Mouse (Mus musculus): Measurements from ENCODE around the gene Arhgap42. TPM values are rescaled to one million over a fixed set of nuclear protein-coding genes. Genes with fewer than 3 reads are reported as not detected.

The Arhgap42 gene
- polyA plus RNA-seq, 1 experiment: 0.01 TPM

DNA sequence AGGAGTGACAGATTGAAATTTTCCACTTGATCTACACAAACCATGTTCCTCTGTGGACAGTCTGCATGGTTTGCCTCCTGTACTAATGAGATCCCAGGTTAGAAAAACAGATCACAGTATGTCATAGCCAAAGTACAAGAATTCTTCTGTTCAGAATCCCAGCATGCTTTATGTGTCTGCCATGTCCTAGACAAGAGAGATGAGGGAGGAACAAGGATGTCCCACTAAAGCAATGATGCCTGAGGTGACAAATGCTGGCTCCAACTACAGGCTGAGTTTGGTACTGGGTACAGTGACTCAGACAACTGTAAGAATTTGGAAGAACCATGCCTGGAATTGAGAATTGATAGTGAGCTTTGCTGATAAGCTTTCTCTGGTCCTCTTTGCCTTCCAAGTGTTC, 24.6 kb downstream of the Arhgap42 start:
- no peaks in the 10 kb centered on the region for H3K4me1 ChIP-seq (ENCODE audit: control insufficient read depth)
- no peak for TF ChIP-seq TAL1 (IDR thresholded peaks at IDR 0.05; ENCODE audit: low read length)
- TF ChIP-seq GATA1 (IDR thresholded peaks at IDR 0.05; ENCODE audit: low read length): no peak
- no peaks in the 10 kb centered on the region for H3K27me3 ChIP-seq (ENCODE audit: control insufficient read depth)
- H3K4me3 ChIP-seq (replicated peaks): no peak overlapping the region
- H3K36me3 ChIP-seq (ENCODE audit: control insufficient read depth): no peaks in the 10 kb centered on the region
- no peaks in the 10 kb centered on the region for H3K9me3 ChIP-seq (ENCODE audit: control insufficient read depth, low read length)

- Histone ChIP-seq H3K36me3 (ENCODE audit: control insufficient read depth) (no peaks in the 10 kb centered on the region), H3K4me1 (ENCODE audit: control insufficient read depth) (no peaks in the 10 kb centered on the region), H3K9me3 (ENCODE audit: control insufficient read depth, low read length) (no peaks in the 10 kb centered on the region), H3K4me3 (replicated peaks) (no peak overlapping the region), H3K27me3 (ENCODE audit: control insufficient read depth) (no peaks in the 10 kb centered on the region)
- TF ChIP-seq GATA1 (IDR thresholded peaks at IDR 0.05; ENCODE audit: low read length) (no peak), TAL1 (IDR thresholded peaks at IDR 0.05; ENCODE audit: low read length) (no peak)
These were observed 27.4 kb downstream of the Arhgap42 start for GRCm38 (mm10) chr9:9211411-9212087.

- TF ChIP-seq GATA1 (IDR thresholded peaks at IDR 0.05; ENCODE audit: low read length) (no peak), TAL1 (IDR thresholded peaks at IDR 0.05; ENCODE audit: low read length) (no peak)
- H3K36me3 ChIP-seq (ENCODE audit: control insufficient read depth): no peaks in the 10 kb centered on the region
- H3K9me3 ChIP-seq (ENCODE audit: control insufficient read depth, low read length): no peaks in the 10 kb centered on the region
- H3K4me3 ChIP-seq (replicated peaks): no peak overlapping the region
- H3K4me1 ChIP-seq (ENCODE audit: control insufficient read depth): no peaks in the 10 kb centered on the region
- no peaks in the 10 kb centered on the region for H3K27me3 ChIP-seq (ENCODE audit: control insufficient read depth)
These were observed 28.4 kb downstream of the Arhgap42 start for GRCm38 (mm10) chr9:9210464-9210863.

- Histone ChIP-seq H3K4me3 (replicated peaks) (no peak overlapping the region), H3K4me1 (ENCODE audit: control insufficient read depth) (no peaks in the 10 kb centered on the region), H3K36me3 (ENCODE audit: control insufficient read depth) (no peaks in the 10 kb centered on the region), H3K9me3 (ENCODE audit: control insufficient read depth, low read length) (no peaks in the 10 kb centered on the region), H3K27me3 (ENCODE audit: control insufficient read depth) (no peaks in the 10 kb centered on the region)
- no peak for TF ChIP-seq GATA1 (IDR thresholded peaks at IDR 0.05; ENCODE audit: low read length)
These were observed 30.7 kb downstream of the Arhgap42 start for GRCm38 (mm10) chr9:9208205-9208604.

- H3K4me1 ChIP-seq (ENCODE audit: control insufficient read depth): no peaks in the 10 kb centered on the region
- no peaks in the 10 kb centered on the region for H3K36me3 ChIP-seq (ENCODE audit: control insufficient read depth)
- H3K4me3 ChIP-seq (replicated peaks): no peak overlapping the region
- H3K27me3 ChIP-seq (ENCODE audit: control insufficient read depth): no peaks in the 10 kb centered on the region
- no peaks in the 10 kb centered on the region for H3K9me3 ChIP-seq (ENCODE audit: control insufficient read depth, low read length)
- no peak for TF ChIP-seq TAL1 (IDR thresholded peaks at IDR 0.05; ENCODE audit: low read length)
- TF ChIP-seq GATA1 (IDR thresholded peaks at IDR 0.05; ENCODE audit: low read length): no peak
These were observed 31.6 kb downstream of the Arhgap42 start for GRCm38 (mm10) chr9:9207251-9207650.

DNA sequence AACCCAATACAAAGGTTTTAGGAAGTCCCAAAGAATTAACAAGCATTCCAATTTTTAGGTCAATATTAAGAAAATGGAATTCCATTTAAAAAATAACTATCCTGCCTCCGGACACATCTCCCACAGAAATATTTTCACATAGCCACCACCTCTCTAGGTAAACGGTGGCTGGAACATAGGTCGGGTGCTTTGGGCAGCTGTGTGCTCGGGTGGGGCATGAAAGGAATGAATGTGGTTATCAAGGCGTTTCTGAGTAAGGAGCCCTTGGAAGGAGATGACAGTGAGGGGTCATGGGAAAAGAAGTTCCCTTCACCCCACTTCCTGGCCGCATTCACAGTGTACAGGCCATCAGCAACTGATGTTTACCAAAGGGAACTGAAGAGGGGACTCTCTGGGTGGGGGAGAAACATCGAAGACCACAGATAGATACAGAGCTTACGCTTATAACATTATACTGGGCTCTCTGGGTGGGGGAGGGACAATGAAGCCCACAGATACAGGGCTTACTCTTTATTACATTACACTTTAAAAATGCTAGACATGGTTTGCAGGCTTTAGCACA, 38.0 kb downstream of the Arhgap42 start:
- no peaks in the 10 kb centered on the region for H3K9me3 ChIP-seq (ENCODE audit: control insufficient read depth, low read length)
- no peaks in the 10 kb centered on the region for H3K4me1 ChIP-seq (ENCODE audit: control insufficient read depth)
- H3K27me3 ChIP-seq (ENCODE audit: control insufficient read depth): no peaks in the 10 kb centered on the region
- no peak overlapping the region for H3K4me3 ChIP-seq (replicated peaks)
- no peak for TF ChIP-seq GATA1 (IDR thresholded peaks at IDR 0.05; ENCODE audit: low read length)
- TF ChIP-seq TAL1 (IDR thresholded peaks at IDR 0.05; ENCODE audit: low read length): no peak
- no peaks in the 10 kb centered on the region for H3K36me3 ChIP-seq (ENCODE audit: control insufficient read depth)

- H3K27me3 ChIP-seq (ENCODE audit: control insufficient read depth): no peaks in the 10 kb centered on the region
- no peak overlapping the region for H3K4me3 ChIP-seq (replicated peaks)
- TF ChIP-seq TAL1 (IDR thresholded peaks at IDR 0.05; ENCODE audit: low read length) (no peak), GATA1 (IDR thresholded peaks at IDR 0.05; ENCODE audit: low read length) (no peak)
- H3K9me3 ChIP-seq (ENCODE audit: control insufficient read depth, low read length): no peaks in the 10 kb centered on the region
- no peaks in the 10 kb centered on the region for H3K36me3 ChIP-seq (ENCODE audit: control insufficient read depth)
- no peaks in the 10 kb centered on the region for H3K4me1 ChIP-seq (ENCODE audit: control insufficient read depth)
These were observed 39.6 kb downstream of the Arhgap42 start for GRCm38 (mm10) chr9:9199170-9199841.

- H3K9me3 ChIP-seq (ENCODE audit: control insufficient read depth, low read length): no peaks in the 10 kb centered on the region
- TF ChIP-seq TAL1 (IDR thresholded peaks at IDR 0.05; ENCODE audit: low read length) (no peak), GATA1 (IDR thresholded peaks at IDR 0.05; ENCODE audit: low read length) (no peak)
- no peaks in the 10 kb centered on the region for H3K27me3 ChIP-seq (ENCODE audit: control insufficient read depth)
These were observed 40.3 kb downstream of the Arhgap42 start for GRCm38 (mm10) chr9:9198645-9199044.

DNA sequence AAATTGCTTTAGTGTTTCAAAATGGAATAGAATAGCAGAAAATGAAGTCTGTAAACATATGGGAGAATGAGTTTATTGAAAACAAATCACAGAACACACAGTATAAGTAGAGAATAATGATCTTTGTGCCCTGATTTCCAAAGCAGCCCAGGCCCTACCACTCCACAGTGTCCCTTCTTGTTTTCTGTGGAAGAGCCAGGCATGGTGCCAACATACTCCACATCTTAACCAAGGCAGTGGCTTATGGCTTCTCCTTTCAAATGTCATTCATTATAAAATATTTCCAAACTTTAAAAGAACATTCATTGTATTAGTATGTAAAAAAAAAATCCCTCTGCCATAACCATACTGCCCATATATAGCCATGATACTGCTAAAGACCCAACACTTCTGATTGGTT, 42.9 kb downstream of the Arhgap42 start:
- Histone ChIP-seq H3K27me3 (ENCODE audit: control insufficient read depth) (no peaks in the 10 kb centered on the region), H3K4me3 (replicated peaks) (no peak overlapping the region), H3K9me3 (ENCODE audit: control insufficient read depth, low read length) (no peaks in the 10 kb centered on the region), H3K36me3 (ENCODE audit: control insufficient read depth) (no peaks in the 10 kb centered on the region), H3K4me1 (ENCODE audit: control insufficient read depth) (no peaks in the 10 kb centered on the region)
- no peak for TF ChIP-seq TAL1 (IDR thresholded peaks at IDR 0.05; ENCODE audit: low read length)
- no peak for TF ChIP-seq GATA1 (IDR thresholded peaks at IDR 0.05; ENCODE audit: low read length)

More at GRCm38 (mm10) chr9:9198645-9199044, 40.3 kb downstream of the Arhgap42 start:
- H3K4me1 ChIP-seq (ENCODE audit: control insufficient read depth): no peaks in the 10 kb centered on the region
- H3K4me3 ChIP-seq (replicated peaks): no peak overlapping the region
- no peaks in the 10 kb centered on the region for H3K36me3 ChIP-seq (ENCODE audit: control insufficient read depth)
